Mouse (Mus musculus): ENCODE data around the gene Vmn1r76.

DNA sequence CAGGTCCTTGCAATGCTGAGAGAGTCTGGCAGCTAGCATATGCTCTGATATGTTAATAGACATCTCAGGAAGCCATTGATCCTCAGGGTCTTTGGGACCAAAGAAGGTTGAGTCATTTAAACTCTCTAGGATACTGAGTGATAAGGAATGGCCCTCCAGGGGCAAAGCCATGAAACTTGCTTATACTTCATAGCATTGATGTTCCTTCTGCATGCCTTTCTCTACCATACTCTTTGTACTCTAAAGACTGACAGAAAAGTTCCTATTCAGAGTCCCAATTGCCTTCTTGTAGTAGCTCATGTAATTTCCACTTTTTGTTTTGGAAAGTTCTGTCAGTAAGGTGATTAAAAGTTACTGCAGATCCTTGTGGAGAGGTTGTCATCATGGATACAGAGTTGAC, 63.7 kb downstream of the Vmn1r76 start, which contains the start of gene Vmn1r75:
- TF ChIP-seq POLR2A (IDR thresholded peaks at IDR 0.05; ENCODE audit: low read depth, low read length) (no peak), CTCF (IDR thresholded peaks at IDR 0.05; ENCODE audit: extremely low read depth, insufficient read depth, insufficient read length, insufficient replicate concordance) (no peak)

All from spleen, adult 2 months (tissue).